ENCODE assay signal across 9 mouse cellular contexts in genomic region chr5:124194386-124195084, GRCm38 (mm10). TPM values are rescaled to one million over a fixed set of nuclear protein-coding genes. Genes with fewer than 3 reads are reported as not detected.
DNase-seq lines count a peak whose midpoint lies in the region; ATAC-seq and TF ChIP-seq lines count a peak whose summit lies in the region.
"Had no signal": no experiment of that assay in that cellular context is flagged by ENCODE, and none has a peak within 500 bp of the region (broad histone marks: within the 10 kb centered on the region; RNA-seq: fewer than 3 reads in every experiment).

No protein-coding gene starts in this region.

- 0 out of 2 replicates have a peak overlapping the region, but pooled peaks have one; percentile 23 for H3K27ac ChIP-seq in hindbrain, embryonic 12.5 days
- no peak overlapping the region for H3K27ac ChIP-seq in hindbrain, embryonic 10.5 days
- H3K27ac ChIP-seq in testis, adult 2 months (ENCODE audit: control insufficient read depth, insufficient read depth, low read depth, low read length) = peak overlapping the region; percentile 52
- peak overlapping the region; percentile 73 for H3K27ac ChIP-seq in heart, embryonic 16.5 days (ENCODE audit: low read length)

- H3K27me3 ChIP-seq in hindbrain, embryonic 12.5 days = no peaks in the 10 kb centered on the region
- no peaks in the 10 kb centered on the region for H3K27me3 ChIP-seq in hindbrain, embryonic 10.5 days (ENCODE audit: insufficient read depth, poor library complexity, severe bottlenecking)
- H3K27me3 ChIP-seq in testis, adult 2 months (ENCODE audit: control insufficient read depth, insufficient read depth, low read length) = no peaks in the 10 kb centered on the region
- H3K27me3 ChIP-seq in heart, embryonic 16.5 days (ENCODE audit: control insufficient read depth, insufficient read depth, low read length) = no peaks in the 10 kb centered on the region

- H3K9me3 ChIP-seq in hindbrain, embryonic 12.5 days (replicated peaks) = no peaks in the 10 kb centered on the region
- H3K9me3 ChIP-seq in hindbrain, embryonic 10.5 days = no peaks in the 10 kb centered on the region
- H3K9me3 ChIP-seq in heart, embryonic 16.5 days (replicated peaks; ENCODE audit: control insufficient read depth, low read length) = no peaks in the 10 kb centered on the region

- no peaks in the 10 kb centered on the region for H3K36me3 ChIP-seq in hindbrain, embryonic 12.5 days
- H3K36me3 ChIP-seq in hindbrain, embryonic 10.5 days = no peaks in the 10 kb centered on the region
- H3K36me3 ChIP-seq in testis, adult 2 months (ENCODE audit: control insufficient read depth, insufficient read depth, low read length) = no peaks in the 10 kb centered on the region
- H3K36me3 ChIP-seq in heart, embryonic 16.5 days (ENCODE audit: control insufficient read depth, insufficient read depth) = no peaks in the 10 kb centered on the region

- H3K4me2 ChIP-seq in hindbrain, embryonic 12.5 days (replicated peaks) = no peak overlapping the region
- no peak overlapping the region for H3K4me2 ChIP-seq in heart, embryonic 16.5 days (ENCODE audit: low read depth, low read length)

- TF ChIP-seq CTCF in testis, adult 2 months (IDR thresholded peaks at IDR 0.05; ENCODE audit: control insufficient read depth, insufficient read depth, insufficient replicate concordance, low read depth, low read length) = no peak

- no peak overlapping the region for H3K9ac ChIP-seq in hindbrain, embryonic 12.5 days
- H3K9ac ChIP-seq in heart, embryonic 16.5 days (ENCODE audit: low read length) = peak overlapping the region; percentile 34

- DNase-seq in hindbrain, embryonic 10.5 days (ENCODE audit: low spot score) = no peak
- no peak for DNase-seq in testis, postnatal 14 days (ENCODE audit: low spot score)
- DNase-seq in left cerebral cortex, postnatal 14 days (ENCODE audit: low spot score in 2 of 2) = no peak
- no peak for DNase-seq in embryo, embryonic 9.5 days (ENCODE audit: extremely low spot score)
- DNase-seq: cerebellum, postnatal 25 days; lung, postnatal 10 days had no signal

- WGBS in hindbrain, embryonic 12.5 days = 76% methylated on average over 11 of the region's 11 CpGs
- 70% methylated on average over 11 of the region's 11 CpGs for WGBS in hindbrain, embryonic 10.5 days
- 71% methylated on average over 11 of the region's 11 CpGs for WGBS in heart, embryonic 16.5 days

- H3K4me1 ChIP-seq in hindbrain, embryonic 12.5 days = peaks cover 26% of the 10 kb centered on the region
- H3K4me1 ChIP-seq in hindbrain, embryonic 10.5 days (replicated peaks) = peaks cover 54% of the 10 kb centered on the region
- H3K4me1 ChIP-seq in testis, adult 2 months (ENCODE audit: control insufficient read depth, insufficient read depth, low read length) = peaks cover 10% of the 10 kb centered on the region
- H3K4me1 ChIP-seq in heart, embryonic 16.5 days (ENCODE audit: control insufficient read depth, insufficient read depth, low read length) = peaks cover 80% of the 10 kb centered on the region

- intact Hi-C loops in left cerebral cortex, postnatal 14 days (cut with DNase I) = no loop called here

- TF ChIP-seq POLR2A in testis, adult 2 months (IDR thresholded peaks at IDR 0.05; ENCODE audit: control insufficient read depth, low read depth, low read length) = no peak

- ATAC-seq in hindbrain, embryonic 12.5 days (ENCODE audit: low FRiP score) = no peak
- no peak for ATAC-seq in heart, embryonic 16.5 days (replicated peaks; ENCODE audit: extremely low read depth, insufficient read depth, low FRiP score)

- no peak overlapping the region for H3K4me3 ChIP-seq in hindbrain, embryonic 12.5 days
- H3K4me3 ChIP-seq in hindbrain, embryonic 10.5 days = no peak overlapping the region
- H3K4me3 ChIP-seq in testis, adult 2 months (ENCODE audit: control insufficient read depth, low read depth, low read length) = no peak overlapping the region
- H3K4me3 ChIP-seq in heart, embryonic 16.5 days (ENCODE audit: low read length) = no peak overlapping the region

RNA-seq across cellular contexts. Expression of gene Pitpnm2, which starts 55.0 kb away (rescaled TPM):
- polyA plus RNA-seq in hindbrain, embryonic 12.5 days (2016; fragmentation: Nextera tagmentation; extraction: Ambion mirVana) = 6.9 and 7.0 TPM in 2 replicates
- polyA plus RNA-seq in hindbrain, embryonic 10.5 days (2016; fragmentation: Nextera tagmentation; extraction: Ambion mirVana) = 3.2 and 3.6 TPM in 2 replicates
- 54.9 and 61.9 TPM in 2 replicates for polyA plus RNA-seq in testis, adult 2 months (2012; rRNA removed)
- 6.9 and 7.3 TPM in 2 replicates for polyA plus RNA-seq in heart, embryonic 16.5 days (2015; fragmentation: Nextera tagmentation; extraction: Ambion mirVana)
- total RNA-seq in left cerebral cortex, postnatal 14 days (2021) = 100 to 1,000 TPM; 202 to 237 TPM
